Mouse (Mus musculus) hindbrain, embryonic 15.5 days (tissue): ENCODE measurements around the gene Elfn2. TPM values are rescaled to one million over a fixed set of nuclear protein-coding genes. Genes with fewer than 3 reads are reported as not detected.

Experiments
- ATAC-seq: fragments of 200-750 bp; cut with Nextera tagmentation; 2 replicates; pipeline ENCODE4 v1.8.0; 2017; ENCODE audit warnings: low read depth, moderate number of reproducible peaks, moderate TSS enrichment; ENCODE audit not compliant: low FRiP score
- H3K27ac ChIP-seq: fragments of 300-500 bp; sonication (generic); replicated peaks from 2 replicates; pipeline ENCODE4 v1.5.1; 2015; ENCODE audit warnings: mild to moderate bottlenecking, inconsistent platforms
- H3K27me3 ChIP-seq: fragments of 300-500 bp; sonication (generic); 2 replicates; pipeline ENCODE4 v1.6.1; 2015; ENCODE audit warnings: control low read depth, inconsistent platforms
- H3K36me3 ChIP-seq: fragments of 300-500 bp; sonication (generic); 2 replicates; pipeline ENCODE4 v1.6.1; 2015; ENCODE audit warnings: control low read depth, inconsistent platforms
- H3K4me1 ChIP-seq: fragments of 300-500 bp; sonication (generic); replicated peaks from 2 replicates; pipeline ENCODE4 v1.6.1; 2015; ENCODE audit warnings: control low read depth, inconsistent platforms
- H3K4me2 ChIP-seq: fragments of 300-500 bp; sonication (generic); 2 replicates; pipeline ENCODE4 v1.6.1; 2015; ENCODE audit warnings: moderate library complexity, mild to moderate bottlenecking, inconsistent platforms
- H3K4me3 ChIP-seq: fragments of 300-500 bp; sonication (generic); 2 replicates; pipeline ENCODE4 v1.5.1; 2015; ENCODE audit warnings: mild to moderate bottlenecking, inconsistent platforms
- H3K9ac ChIP-seq: fragments of 300-500 bp; sonication (generic); 2 replicates; pipeline ENCODE4 v1.6.1; 2015; ENCODE audit warnings: inconsistent platforms
- H3K9me3 ChIP-seq: fragments of 300-500 bp; sonication (generic); 2 replicates; pipeline ENCODE4 v1.6.1; 2016; ENCODE audit warnings: control low read depth, inconsistent platforms
- WGBS: fragments of 180-500 bp; shearing (Covaris S2); methylation state at CpG from one replicate; pipeline ENCODE4 v1.1.7; 2015; 5-methylcytosine and 5-hydroxymethylcytosine counted together
- polyA plus RNA-seq: library from polyadenylated mRNA; unstranded; fragments of >200 nt; fragmentation: Nextera tagmentation; extraction: Ambion mirVana; gene quantifications from 2 replicates; pipeline ENCODE4 v1.2.1, GENCODE M21; 2015

Gene Elfn2
- polyA plus RNA-seq, 1 experiment from 2014 or later = 11.7 TPM

DNA sequence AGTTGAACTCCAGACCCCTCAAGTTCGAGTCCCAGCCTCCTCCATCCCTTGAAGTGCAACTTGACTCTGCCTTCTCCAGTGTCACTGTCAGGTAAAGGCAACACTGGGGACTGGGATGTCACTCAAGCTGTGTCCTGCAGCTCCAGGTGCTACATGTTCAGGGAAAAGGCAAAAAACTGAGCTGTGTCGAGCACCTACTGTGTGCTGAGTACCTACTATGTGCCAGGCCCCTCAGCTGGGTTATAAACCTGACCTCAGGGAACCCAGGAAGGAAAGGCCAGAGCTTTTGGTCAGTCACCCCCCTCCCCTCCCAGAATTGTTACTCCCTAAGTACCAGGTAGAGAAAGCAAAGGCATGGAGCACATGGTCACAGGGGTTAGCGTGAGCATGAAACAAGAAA, 19.1 kb downstream of the Elfn2 start:
- no peak for ATAC-seq
- WGBS = 69% methylated on average over 3 of the region's 3 CpGs

DNA sequence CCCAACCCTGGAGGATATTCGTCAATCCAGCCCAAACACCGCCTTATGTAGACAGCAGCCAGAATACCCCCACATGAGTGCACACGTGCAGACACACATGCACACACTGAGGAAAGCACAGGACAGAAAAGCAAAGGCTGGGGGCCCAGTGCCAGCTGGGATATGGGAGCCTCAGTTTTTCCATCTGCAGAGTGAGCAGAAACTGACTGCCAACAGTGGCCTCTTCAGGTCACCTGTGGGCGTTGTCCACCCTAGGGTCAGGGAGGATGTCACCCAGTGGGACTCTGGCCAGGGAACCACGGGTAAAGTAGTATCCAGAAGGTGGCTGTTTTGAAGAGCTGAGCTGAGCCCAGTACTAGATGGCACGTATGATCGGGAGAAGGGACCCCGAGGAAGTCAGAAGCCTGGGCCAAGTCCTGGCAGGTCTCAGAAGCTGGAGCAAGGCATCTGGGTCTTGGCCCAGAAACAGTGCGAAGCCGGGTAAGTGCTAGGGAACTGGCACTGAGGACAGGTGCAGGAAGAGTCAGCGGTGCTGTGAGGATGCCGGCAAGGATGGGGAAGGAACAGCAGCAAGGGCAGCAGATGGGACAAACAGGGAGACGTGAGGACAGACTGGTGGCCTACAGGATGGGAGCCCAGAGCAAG, 20.0 kb downstream of the Elfn2 start:
- peak; percentile 17; the same call in 1 of the 2 replicates for ATAC-seq
- no peak overlapping the region for H3K4me2 ChIP-seq
- H3K4me1 ChIP-seq = peaks cover 17% of the 10 kb centered on the region
- H3K4me3 ChIP-seq = no peak overlapping the region
- no peaks in the 10 kb centered on the region for H3K9me3 ChIP-seq
- no peaks in the 10 kb centered on the region for H3K27me3 ChIP-seq
- H3K27ac ChIP-seq = peak overlapping the region; percentile 67
- no peaks in the 10 kb centered on the region for H3K36me3 ChIP-seq
- no peak overlapping the region for H3K9ac ChIP-seq
- 65% methylated on average over 13 of the region's 13 CpGs for WGBS

More for the DNA sequence above, 19.1 kb downstream of the Elfn2 start:
- H3K4me3 ChIP-seq = no peak overlapping the region
- H3K27me3 ChIP-seq = no peaks in the 10 kb centered on the region
- H3K36me3 ChIP-seq = no peaks in the 10 kb centered on the region
- H3K27ac ChIP-seq = no peak overlapping the region
- peaks cover 22% of the 10 kb centered on the region for H3K4me1 ChIP-seq
- no peak overlapping the region for H3K9ac ChIP-seq
- no peaks in the 10 kb centered on the region for H3K9me3 ChIP-seq
- no peak overlapping the region for H3K4me2 ChIP-seq

DNA sequence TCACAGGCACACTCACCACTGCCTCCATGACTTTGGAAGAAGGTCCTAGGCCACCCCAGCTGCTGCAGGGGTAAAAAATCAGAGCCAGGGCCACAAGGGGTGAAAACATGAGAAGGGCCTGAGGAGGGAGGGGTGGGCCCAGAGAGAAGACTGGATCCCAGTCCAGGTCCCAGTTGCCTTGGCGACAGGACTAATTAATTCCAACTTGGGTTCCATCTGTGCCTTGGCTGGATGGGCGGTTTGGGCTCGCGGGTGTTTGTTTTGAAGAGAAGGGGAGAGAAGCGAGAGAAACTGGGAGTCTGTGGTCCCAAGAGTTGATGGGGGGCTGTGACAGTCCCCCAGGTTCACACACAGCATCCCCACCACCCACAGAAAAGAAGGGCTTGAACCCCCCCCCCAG, 20.5 kb downstream of the Elfn2 start:
- no peaks in the 10 kb centered on the region for H3K9me3 ChIP-seq
- 10% methylated on average over 5 of the region's 5 CpGs for WGBS
- H3K4me2 ChIP-seq = no peak overlapping the region
- peaks cover 17% of the 10 kb centered on the region for H3K4me1 ChIP-seq
- H3K9ac ChIP-seq = no peak overlapping the region
- H3K4me3 ChIP-seq = no peak overlapping the region
- no peak for ATAC-seq
- peak overlapping the region; percentile 67 for H3K27ac ChIP-seq
- no peaks in the 10 kb centered on the region for H3K36me3 ChIP-seq
- no peaks in the 10 kb centered on the region for H3K27me3 ChIP-seq

DNA sequence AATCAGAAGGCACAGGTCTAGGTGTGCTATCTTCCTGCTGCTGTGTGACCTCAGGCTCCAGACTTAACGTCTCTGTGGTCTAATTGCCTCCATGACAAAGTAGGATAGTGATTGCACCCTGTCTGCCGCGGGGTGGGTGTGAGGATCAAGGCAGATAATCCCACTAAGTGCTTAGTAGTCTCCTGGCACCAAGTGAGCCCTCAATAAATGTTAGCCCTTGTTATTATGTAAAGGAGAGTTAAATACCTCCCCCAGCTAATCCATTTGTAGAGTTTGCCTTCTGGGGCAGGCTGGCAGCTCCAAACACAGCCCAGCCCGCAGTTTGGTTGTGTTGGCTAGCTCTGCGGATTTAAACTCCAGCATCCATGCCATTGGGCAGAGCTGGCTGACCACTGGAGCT, 22.8 kb downstream of the Elfn2 start:
- ATAC-seq = no peak
- Histone ChIP-seq H3K9me3 (no peaks in the 10 kb centered on the region), H3K9ac (no peak overlapping the region), H3K27me3 (no peaks in the 10 kb centered on the region), H3K4me2 (no peak overlapping the region), H3K4me3 (no peak overlapping the region), H3K27ac (no peak overlapping the region), H3K36me3 (no peaks in the 10 kb centered on the region), H3K4me1 (peaks cover 23% of the 10 kb centered on the region)
- 39% methylated on average over 5 of the region's 5 CpGs for WGBS

DNA sequence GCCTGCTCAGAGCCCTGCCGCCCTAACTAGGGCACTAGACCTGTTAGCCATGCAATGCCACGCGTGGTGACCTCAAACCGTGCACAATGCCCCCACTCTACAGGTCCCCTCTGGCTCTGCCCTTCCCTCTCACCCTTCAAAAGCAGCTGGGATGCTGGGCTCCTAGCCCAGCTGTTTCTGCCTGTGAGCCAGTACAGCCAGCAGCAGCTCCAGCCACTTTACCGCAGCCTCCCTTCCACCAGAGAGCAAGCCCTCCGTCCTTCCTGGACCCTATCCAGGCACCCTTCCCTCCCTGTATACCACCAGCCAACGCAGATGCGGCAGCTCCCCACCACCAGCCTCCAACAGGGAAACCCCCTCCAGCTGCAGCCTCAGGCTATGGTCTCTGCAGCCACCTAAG, 26.1 kb downstream of the Elfn2 start:
- Histone ChIP-seq H3K9ac (no peak overlapping the region), H3K9me3 (no peaks in the 10 kb centered on the region), H3K36me3 (no peaks in the 10 kb centered on the region), H3K4me3 (no peak overlapping the region), H3K4me2 (no peak overlapping the region), H3K27ac (no peak overlapping the region), H3K4me1 (peaks cover 22% of the 10 kb centered on the region), H3K27me3 (no peaks in the 10 kb centered on the region)
- WGBS = 46% methylated on average over 8 of the region's 8 CpGs
- ATAC-seq = no peak

DNA sequence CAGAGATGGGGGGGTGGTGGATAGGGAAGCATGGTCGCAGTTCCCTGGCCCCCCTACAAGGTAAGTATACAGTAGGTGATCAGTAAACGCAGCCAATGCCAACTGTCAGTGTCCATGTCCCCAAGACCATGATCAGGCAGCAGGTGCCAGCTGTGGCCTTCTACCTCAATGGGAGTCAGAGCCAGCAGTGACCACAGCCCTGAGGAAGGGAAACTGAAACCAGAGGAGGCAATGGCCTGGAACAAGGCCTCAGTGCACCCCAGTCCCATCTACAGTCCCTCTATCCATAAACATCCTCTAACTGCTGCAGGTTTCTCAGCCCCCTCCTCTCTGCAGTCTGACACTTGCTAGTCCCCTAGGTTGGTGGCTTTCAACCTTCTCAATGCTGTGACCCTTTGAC, 27.9 kb downstream of the Elfn2 start:
- WGBS = 85% methylated on average over 2 of the region's 2 CpGs
- Histone ChIP-seq H3K9ac (no peak overlapping the region), H3K4me2 (no peak overlapping the region), H3K36me3 (no peaks in the 10 kb centered on the region), H3K27me3 (no peaks in the 10 kb centered on the region), H3K4me1 (peaks cover 35% of the 10 kb centered on the region), H3K4me3 (no peak overlapping the region), H3K27ac (no peak overlapping the region), H3K9me3 (no peaks in the 10 kb centered on the region)
- ATAC-seq = no peak

DNA sequence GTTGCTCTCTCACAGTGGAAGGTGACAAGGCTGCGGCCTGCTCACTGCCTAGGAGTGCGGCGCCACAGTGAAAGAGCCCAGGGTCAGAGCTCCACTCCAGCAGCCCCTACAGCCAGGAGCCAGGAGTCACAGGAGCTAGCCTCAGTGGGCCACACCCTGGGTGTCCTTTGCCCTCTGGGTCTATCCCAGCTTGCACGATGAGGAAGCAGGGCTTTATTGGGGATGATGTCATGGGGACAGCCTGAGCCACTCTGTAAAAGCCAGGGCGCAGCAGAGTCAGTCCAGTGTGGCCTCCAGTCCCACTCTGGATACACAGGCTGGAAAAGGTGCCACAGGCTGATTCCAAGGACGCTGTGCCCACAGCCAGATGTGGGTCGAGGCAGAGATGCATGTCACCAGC, 31.7 kb downstream of the Elfn2 start:
- Histone ChIP-seq H3K36me3 (no peaks in the 10 kb centered on the region), H3K27me3 (no peaks in the 10 kb centered on the region), H3K9me3 (no peaks in the 10 kb centered on the region), H3K4me1 (peaks cover 56% of the 10 kb centered on the region), H3K4me3 (no peak overlapping the region), H3K9ac (no peak overlapping the region), H3K4me2 (no peak overlapping the region), H3K27ac (no peak overlapping the region)
- ATAC-seq = no peak
- 64% methylated on average over 7 of the region's 7 CpGs for WGBS

DNA sequence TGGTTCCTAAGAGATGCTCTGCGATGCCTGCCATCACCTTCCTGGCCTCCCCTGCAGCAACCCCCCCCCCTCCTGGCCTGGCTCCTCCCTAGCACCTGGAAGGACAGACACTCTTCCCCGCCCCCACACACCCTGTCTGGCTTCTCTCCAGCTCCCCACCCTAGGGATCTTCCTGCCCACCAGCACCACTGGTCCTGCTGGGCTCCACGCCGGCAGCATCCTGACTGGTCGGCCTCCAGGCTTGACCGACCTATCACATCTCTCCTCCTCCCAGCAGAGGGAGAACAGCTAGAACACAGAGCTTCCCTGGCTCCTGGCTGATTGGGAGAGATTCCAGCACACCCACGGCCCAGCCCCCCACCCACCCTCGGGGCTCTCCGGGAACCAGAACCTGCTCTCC, 34.5 kb downstream of the Elfn2 start:
- Histone ChIP-seq H3K9me3 (no peaks in the 10 kb centered on the region), H3K27me3 (no peaks in the 10 kb centered on the region), H3K27ac (peak overlapping the region; percentile 70), H3K36me3 (no peaks in the 10 kb centered on the region), H3K4me2 (no peak overlapping the region), H3K9ac (no peak overlapping the region), H3K4me3 (no peak overlapping the region), H3K4me1 (peaks cover 75% of the 10 kb centered on the region)
- ATAC-seq = no peak
- 4% methylated on average over 9 of the region's 9 CpGs for WGBS

DNA sequence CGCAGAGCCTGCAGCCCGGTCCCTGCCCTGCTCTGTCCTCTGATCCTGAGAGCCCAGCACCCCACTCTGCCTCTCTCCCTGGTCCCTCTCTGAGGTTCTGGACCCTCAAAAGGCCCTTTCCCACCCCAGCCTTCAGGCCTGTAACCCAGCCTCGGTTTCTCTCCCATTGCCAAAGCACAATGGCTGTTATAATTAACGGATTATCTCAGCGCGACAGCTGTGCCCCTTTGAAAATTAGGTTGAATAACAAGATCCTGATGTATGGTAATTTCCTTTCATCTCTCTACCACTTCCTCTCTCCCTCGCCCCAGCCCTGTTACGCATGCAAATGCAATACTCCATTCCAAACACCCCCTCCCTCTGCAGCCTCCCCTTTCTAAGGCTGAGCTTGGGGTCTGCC, 35.1 kb downstream of the Elfn2 start:
- Histone ChIP-seq H3K27me3 (no peaks in the 10 kb centered on the region), H3K9me3 (no peaks in the 10 kb centered on the region), H3K4me1 (peaks cover 72% of the 10 kb centered on the region), H3K4me3 (no peak overlapping the region), H3K4me2 (no peak overlapping the region), H3K36me3 (no peaks in the 10 kb centered on the region), H3K9ac (no peak overlapping the region), H3K27ac (peak overlapping the region; percentile 70)
- 14% methylated on average over 8 of the region's 8 CpGs for WGBS
- ATAC-seq = no peak

DNA sequence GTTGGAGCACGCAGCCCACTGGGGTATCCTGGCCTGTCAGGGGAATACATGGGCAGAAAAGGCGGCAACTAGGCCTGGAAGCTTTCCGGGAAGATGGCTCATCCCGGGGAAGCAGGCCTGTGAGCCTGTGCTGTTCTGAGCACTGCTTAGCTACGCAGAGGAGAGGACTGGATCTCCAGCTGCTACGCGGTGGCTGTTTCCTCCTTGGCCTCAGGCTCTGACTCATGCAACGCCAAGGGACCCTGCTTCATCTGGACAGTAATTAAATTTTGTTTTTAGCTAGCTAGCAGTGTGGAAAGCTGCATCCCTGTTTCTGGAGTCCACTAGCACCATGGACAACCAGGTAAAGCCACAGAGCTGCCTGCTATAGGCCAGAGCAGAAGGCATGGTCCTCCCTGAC, 36.8 kb downstream of the Elfn2 start:
- no peak overlapping the region for H3K4me3 ChIP-seq
- H3K36me3 ChIP-seq = no peaks in the 10 kb centered on the region
- WGBS = 40% methylated on average over 8 of the region's 8 CpGs
- no peaks in the 10 kb centered on the region for H3K27me3 ChIP-seq
- no peak for ATAC-seq
- H3K4me1 ChIP-seq = peaks cover 60% of the 10 kb centered on the region
- H3K27ac ChIP-seq = 0 out of 2 replicates have a peak overlapping the region, but pooled peaks have one; percentile 4
- no peaks in the 10 kb centered on the region for H3K9me3 ChIP-seq
- H3K4me2 ChIP-seq = no peak overlapping the region
- no peak overlapping the region for H3K9ac ChIP-seq

DNA sequence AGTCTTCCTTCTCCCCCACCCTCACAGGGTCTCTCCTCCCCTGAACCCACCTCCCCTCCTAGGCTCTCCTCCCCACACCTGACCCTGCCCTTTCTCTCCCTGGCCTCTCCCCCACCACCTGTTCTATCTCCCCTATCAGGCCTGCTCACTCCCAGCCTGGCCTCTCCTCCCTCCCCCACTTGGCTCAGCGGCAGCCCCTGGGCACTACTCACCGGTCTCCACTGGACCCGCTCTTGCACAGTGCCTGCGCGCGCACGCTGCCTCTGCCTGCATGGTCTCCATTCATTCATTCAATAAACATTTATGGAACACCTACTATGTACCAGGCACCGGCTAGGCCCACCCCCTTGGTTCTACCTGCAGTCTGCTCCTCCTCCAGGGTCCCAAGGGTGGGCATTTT, 37.3 kb downstream of the Elfn2 start:
- WGBS = 72% methylated on average over 8 of the region's 8 CpGs
- no peak overlapping the region for H3K9ac ChIP-seq
- no peak overlapping the region for H3K4me3 ChIP-seq
- no peaks in the 10 kb centered on the region for H3K9me3 ChIP-seq
- no peaks in the 10 kb centered on the region for H3K27me3 ChIP-seq
- 0 out of 2 replicates have a peak overlapping the region, but pooled peaks have one; percentile 4 for H3K27ac ChIP-seq
- no peak for ATAC-seq
- no peak overlapping the region for H3K4me2 ChIP-seq
- H3K36me3 ChIP-seq = no peaks in the 10 kb centered on the region
- H3K4me1 ChIP-seq = peaks cover 59% of the 10 kb centered on the region

DNA sequence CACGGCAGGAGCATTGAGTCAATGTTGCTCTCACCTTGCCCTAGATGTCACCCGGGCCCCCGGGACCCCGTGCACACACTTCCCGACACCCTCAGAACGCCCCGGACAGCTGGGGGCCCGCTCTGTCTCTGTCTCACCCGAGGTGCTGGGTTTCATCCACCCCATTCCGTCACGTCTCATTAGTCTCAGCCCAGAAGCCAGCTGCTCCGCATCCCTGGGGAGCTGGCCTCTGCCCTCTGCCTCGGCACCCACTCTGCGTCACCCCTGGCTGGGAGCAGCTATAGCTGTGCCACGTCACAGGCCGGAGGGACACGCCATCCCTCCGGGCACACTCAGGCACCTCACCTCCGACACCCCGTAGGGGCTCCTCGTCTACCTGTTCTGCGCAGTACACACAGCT, 38.3 kb downstream of the Elfn2 start:
- H3K4me1 ChIP-seq = peaks cover 57% of the 10 kb centered on the region
- WGBS = 51% methylated on average over 22 of the region's 22 CpGs
- H3K27ac ChIP-seq = no peak overlapping the region
- ATAC-seq = no peak
- no peak overlapping the region for H3K9ac ChIP-seq
- H3K36me3 ChIP-seq = no peaks in the 10 kb centered on the region
- no peak overlapping the region for H3K4me3 ChIP-seq
- no peaks in the 10 kb centered on the region for H3K27me3 ChIP-seq
- no peaks in the 10 kb centered on the region for H3K9me3 ChIP-seq
- no peak overlapping the region for H3K4me2 ChIP-seq

DNA sequence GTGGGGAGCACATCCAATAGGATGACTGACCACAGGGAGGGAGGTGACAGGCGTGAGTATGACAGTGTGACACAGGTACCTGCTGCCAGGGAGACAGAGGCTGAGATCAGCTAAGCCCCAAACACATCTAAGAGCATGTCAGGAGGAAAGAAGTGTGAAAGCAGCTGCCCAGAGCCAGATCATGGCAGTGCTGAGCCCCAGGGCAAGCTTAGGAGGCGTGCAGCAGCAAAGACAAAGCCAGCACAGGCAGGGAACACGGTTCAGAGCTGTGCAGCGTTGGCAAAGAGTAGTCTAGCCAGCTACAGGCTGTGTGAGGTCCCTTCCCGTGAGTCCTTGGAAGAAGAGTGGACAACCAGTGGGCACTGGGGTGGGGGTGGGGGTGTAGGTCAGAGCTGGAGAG, 40.9 kb downstream of the Elfn2 start:
- no peak for ATAC-seq
- peaks cover 9% of the 10 kb centered on the region; the same call in 1 of the 2 replicates for H3K36me3 ChIP-seq
- no peaks in the 10 kb centered on the region for H3K9me3 ChIP-seq
- H3K27me3 ChIP-seq = peaks cover 11% of the 10 kb centered on the region; the same call in 1 of the 2 replicates
- no peak overlapping the region for H3K4me2 ChIP-seq
- H3K27ac ChIP-seq = no peak overlapping the region
- WGBS = 61% methylated on average over 5 of the region's 5 CpGs
- no peak overlapping the region for H3K9ac ChIP-seq
- no peak overlapping the region for H3K4me3 ChIP-seq
- peaks cover 35% of the 10 kb centered on the region for H3K4me1 ChIP-seq
